Mouse (Mus musculus) mammary gland, adult 2 months (tissue): ENCODE results near the gene Tmigd1. TPM values are rescaled to one million over a fixed set of nuclear protein-coding genes. Genes with fewer than 3 reads are reported as not detected.

Source experiments
- polyA plus RNA-seq: library from polyadenylated mRNA; depleted of rRNA; stranded (reverse); fragments of >200 nt; gene quantifications from 2 replicates; pipeline ENCODE4 v1.2.3, GENCODE M21; 2012; ENCODE audit warnings: low replicate concordance; rRNA removed

The Tmigd1 gene
- polyA plus RNA-seq = 0.32 TPM in 2 replicates

DNA sequence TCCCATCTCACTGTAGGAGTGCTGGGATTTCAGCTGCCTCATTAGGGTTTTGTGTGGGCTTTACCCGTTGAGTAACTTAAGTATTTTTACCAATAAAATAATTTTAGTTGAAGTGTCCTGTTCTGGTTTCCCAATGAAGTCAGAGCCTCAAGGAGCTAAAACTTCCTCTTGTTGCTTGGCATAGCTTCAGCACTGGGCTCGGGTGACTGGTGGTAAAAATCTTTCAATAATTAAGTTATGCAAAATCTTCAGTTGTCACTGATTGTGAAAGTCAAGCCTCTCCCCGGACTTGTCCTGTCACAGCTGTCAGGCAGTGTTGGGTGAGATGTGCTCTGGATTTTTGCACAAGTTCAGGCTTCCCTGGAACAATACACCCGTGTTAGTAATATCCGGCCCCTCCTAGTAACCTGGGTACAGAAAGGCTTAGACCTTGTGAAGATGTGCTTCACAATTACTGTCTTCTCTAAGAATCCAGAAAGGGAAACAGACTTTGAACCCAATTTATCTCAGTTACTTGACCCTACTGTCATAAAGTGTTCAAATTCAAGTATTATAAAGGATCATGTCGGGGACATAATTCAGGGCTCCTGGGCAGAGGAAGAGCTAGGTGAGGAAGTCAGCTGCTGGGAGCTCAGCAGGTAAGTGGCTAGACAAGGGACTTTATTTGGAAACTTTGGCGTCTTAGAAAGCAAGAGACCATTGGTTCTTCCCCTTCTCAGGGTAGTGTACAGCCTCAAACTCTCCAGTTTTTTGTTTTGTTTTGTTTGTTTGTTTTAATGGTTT lies at the start of gene Tmigd1:
Tmigd1 (plus strand) TSS at position 581 of the 783 bp plus-strand sequence.

DNA sequence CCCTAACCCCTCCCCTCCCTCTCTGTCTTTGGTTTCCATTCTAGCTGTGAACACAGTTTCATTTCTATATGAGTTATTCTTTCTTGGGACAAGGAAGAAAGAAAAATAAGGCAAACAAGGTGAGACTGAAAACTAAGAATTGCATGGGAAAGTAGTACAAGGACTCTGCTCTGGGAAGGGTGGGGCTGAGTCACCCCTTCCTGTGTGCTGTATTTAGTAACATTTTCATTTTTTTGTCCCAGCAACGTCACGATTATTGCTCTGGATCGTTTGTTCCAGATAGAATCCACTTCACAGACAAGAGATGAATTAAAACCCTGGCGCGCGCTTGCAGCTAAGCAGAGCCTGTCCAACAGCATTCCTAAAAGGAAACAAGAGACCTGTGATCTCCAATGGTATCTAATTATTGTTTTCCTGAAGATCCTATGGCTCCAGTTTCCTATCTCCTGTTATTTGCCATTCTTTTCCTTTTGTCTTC lies 22.8 kb downstream of the Tmigd1 start, which contains the start of gene Blmh:
Blmh (plus strand) TSS at position 51 of the 478 bp plus-strand sequence.

Other genes starting within 250 kb of the Tmigd1 start
- not detected in 2 replicates for gene Bhlha9, start 229.7 kb upstream of the Tmigd1 start, polyA plus RNA-seq
- 38.7 and 44.2 TPM in 2 replicates for gene Trarg1, start 222.4 kb upstream of the Tmigd1 start, polyA plus RNA-seq
- gene Gosr1, start 138.6 kb upstream of the Tmigd1 start, polyA plus RNA-seq = 15.2 and 23.7 TPM in 2 replicates
- 22.9 and 33.1 TPM in 2 replicates for gene Cpd, start 55.1 kb upstream of the Tmigd1 start, polyA plus RNA-seq
- 8.1 and 13.7 TPM in 2 replicates for gene Blmh, start 22.6 kb downstream of the Tmigd1 start, polyA plus RNA-seq
- gene Slc6a4, start 96.4 kb downstream of the Tmigd1 start, polyA plus RNA-seq = 1.9 and 4.9 TPM in 2 replicates
- gene Nsrp1, start 176.3 kb downstream of the Tmigd1 start, polyA plus RNA-seq = 0.22 and 0.83 TPM in 2 replicates